Mouse (Mus musculus): ENCODE results near the gene Il1rl2. TPM values are rescaled to one million over a fixed set of nuclear protein-coding genes. Genes with fewer than 3 reads are reported as not detected.

The Il1rl2 gene
- polyA plus RNA-seq, 1 experiment = 0.90 TPM

DNA sequence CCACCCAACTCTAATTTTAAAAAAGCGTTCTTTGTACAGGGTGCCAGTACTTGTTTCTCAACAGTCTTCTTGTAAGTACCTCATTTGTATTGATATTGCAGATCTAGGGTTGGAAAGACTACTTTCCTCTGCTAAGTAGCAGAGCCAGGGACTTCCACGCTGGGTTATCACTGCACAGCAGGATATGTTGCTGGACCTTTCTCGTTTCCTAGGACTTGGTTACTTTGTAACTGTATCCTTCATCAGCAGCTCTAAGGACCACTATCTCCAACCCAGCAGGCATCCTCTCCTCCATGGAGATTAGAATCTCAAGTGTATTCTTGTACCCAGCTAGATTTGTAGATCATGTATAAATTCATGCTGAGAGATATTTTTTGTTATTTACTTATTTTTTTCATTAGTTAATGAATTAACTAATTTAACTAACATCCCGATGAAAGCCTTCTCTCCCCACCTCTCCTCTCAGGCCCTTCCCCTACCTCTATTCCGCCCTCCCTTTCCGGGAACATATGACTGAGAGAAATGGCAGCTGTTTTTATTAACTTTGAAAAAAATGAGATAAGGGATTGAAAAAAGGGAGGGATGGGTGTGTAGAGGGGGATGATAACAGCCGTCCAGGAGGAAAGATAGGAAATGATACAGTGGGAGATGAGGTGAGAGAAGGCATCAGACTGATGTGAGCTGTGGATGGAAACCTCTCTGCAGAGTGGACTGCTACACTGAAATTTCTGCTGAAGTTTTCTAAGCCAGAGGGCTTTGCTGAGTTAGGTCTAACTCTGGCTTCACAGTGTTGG, 90.7 kb downstream of the Il1rl2 start:
- Histone ChIP-seq H3K4me3 (ENCODE audit: low read depth, low read length) (no peak overlapping the region), H3K36me3 (ENCODE audit: control insufficient read depth, insufficient read depth, low read length) (no peaks in the 10 kb centered on the region), H3K27ac (ENCODE audit: insufficient read depth, low read depth, low read length) (no peak overlapping the region), H3K27me3 (ENCODE audit: control insufficient read depth, insufficient read depth, low read length) (no peaks in the 10 kb centered on the region), H3K4me1 (ENCODE audit: control insufficient read depth, insufficient read depth, insufficient read length, low read length) (no peaks in the 10 kb centered on the region)
- 40% methylated on average over 7 of the region's 7 CpGs for WGBS
- TF ChIP-seq POLR2A (IDR thresholded peaks at IDR 0.05; ENCODE audit: low read depth, low read length) (no peak), CTCF (IDR thresholded peaks at IDR 0.05; ENCODE audit: extremely low read depth, insufficient read length, insufficient replicate concordance, low read depth, low read length) (no peak)

DNA sequence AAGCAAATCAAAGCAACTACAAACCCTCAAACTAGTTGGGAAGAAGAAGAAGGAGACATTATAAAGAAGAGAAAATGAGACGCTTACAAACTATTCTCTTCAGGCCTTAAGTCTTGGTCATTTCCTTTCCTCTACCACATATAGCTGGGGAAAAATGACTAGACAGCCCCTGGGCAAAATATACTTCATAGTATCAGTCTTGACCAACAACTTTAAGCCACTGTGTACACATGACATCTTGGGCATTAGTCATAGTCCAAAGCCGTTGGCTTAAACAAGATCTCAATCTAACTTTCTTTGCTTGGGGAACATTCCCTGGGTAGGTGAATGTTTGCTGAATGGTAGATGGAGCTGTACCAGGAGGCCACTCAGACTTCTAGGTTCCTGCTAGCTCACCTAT, 92.6 kb downstream of the Il1rl2 start:
- no peaks in the 10 kb centered on the region for H3K27me3 ChIP-seq (ENCODE audit: control insufficient read depth, insufficient read depth, low read length)
- no peak for TF ChIP-seq POLR2A (IDR thresholded peaks at IDR 0.05; ENCODE audit: low read depth, low read length)
- TF ChIP-seq CTCF (IDR thresholded peaks at IDR 0.05; ENCODE audit: extremely low read depth, insufficient read length, insufficient replicate concordance, low read depth, low read length) = no peak
- H3K27ac ChIP-seq (ENCODE audit: insufficient read depth, low read depth, low read length) = no peak overlapping the region
- no peak overlapping the region for H3K4me3 ChIP-seq (ENCODE audit: low read depth, low read length)
- H3K4me1 ChIP-seq (ENCODE audit: control insufficient read depth, insufficient read depth, insufficient read length, low read length) = no peaks in the 10 kb centered on the region
- no peaks in the 10 kb centered on the region for H3K36me3 ChIP-seq (ENCODE audit: control insufficient read depth, insufficient read depth, low read length)
- 70% methylated on average over 2 of the region's 2 CpGs for WGBS

Other genes starting within 250 kb of the Il1rl2 start
- 0.99 and 2.8 TPM in 2 replicates for gene Il1r1, start 99.5 kb upstream of the Il1rl2 start, polyA plus RNA-seq (2012; rRNA removed)
- gene Il1rl1, start 105.0 kb downstream of the Il1rl2 start, polyA plus RNA-seq (2012; rRNA removed) = 1.2 and 1.9 TPM in 2 replicates
- gene Il18r1, start 140.9 kb downstream of the Il1rl2 start, polyA plus RNA-seq (2012; rRNA removed) = 0.27 and 0.39 TPM in 2 replicates
- gene Il18rap, start 190.8 kb downstream of the Il1rl2 start, polyA plus RNA-seq (2012; rRNA removed) = 0.17 and 0.19 TPM in 2 replicates

Data from small intestine, adult 2 months (tissue).